Mouse (Mus musculus) hindbrain, embryonic 16.5 days (tissue): Measurements from ENCODE around the gene Ptpn13. TPM values are rescaled to one million over a fixed set of nuclear protein-coding genes. Genes with fewer than 3 reads are reported as not detected.

Source experiments
- ATAC-seq: fragments of 200-750 bp; cut with Nextera tagmentation; 2 replicates; pipeline ENCODE4 v1.8.0; 2017; ENCODE audit warnings: moderate TSS enrichment, moderate library complexity
- H3K27ac ChIP-seq: fragments of 300-500 bp; sonication (generic); 2 replicates; pipeline ENCODE4 v1.5.1; 2014; ENCODE audit warnings: low read depth, mild to moderate bottlenecking, control low read depth, low read length, moderate library complexity
- H3K27me3 ChIP-seq: fragments of 300-500 bp; sonication (generic); replicated peaks from 2 replicates; pipeline ENCODE4 v1.6.1; 2014; ENCODE audit warnings: low read length; ENCODE audit not compliant: control insufficient read depth, insufficient read depth
- H3K36me3 ChIP-seq: fragments of 300-500 bp; sonication (generic); 2 replicates; pipeline ENCODE4 v1.6.1; 2014; ENCODE audit warnings: mild to moderate bottlenecking, low read length, moderate library complexity, mixed read lengths; ENCODE audit not compliant: control insufficient read depth, insufficient read depth
- H3K4me1 ChIP-seq: fragments of 300-500 bp; sonication (generic); 2 replicates; pipeline ENCODE4 v1.6.1; 2014; ENCODE audit warnings: low read depth, low read length; ENCODE audit not compliant: control insufficient read depth, insufficient read depth
- H3K4me2 ChIP-seq: fragments of 300-500 bp; sonication (generic); 2 replicates; pipeline ENCODE4 v1.6.1; 2014; ENCODE audit warnings: mild to moderate bottlenecking, low read length, control low read depth, moderate library complexity
- H3K4me3 ChIP-seq: fragments of 300-500 bp; sonication (generic); 2 replicates; pipeline ENCODE4 v1.5.1; 2014; ENCODE audit warnings: mild to moderate bottlenecking, low read length, control low read depth, moderate library complexity
- H3K9ac ChIP-seq: fragments of 300-500 bp; sonication (generic); 2 replicates; pipeline ENCODE4 v1.6.1; 2014; ENCODE audit warnings: low read depth, mild to moderate bottlenecking, control low read depth, low read length, moderate library complexity
- H3K9me3 ChIP-seq: fragments of 300-500 bp; sonication (generic); 2 replicates; pipeline ENCODE4 v1.6.1; 2014; ENCODE audit warnings: mild to moderate bottlenecking, low read length, moderate library complexity; ENCODE audit not compliant: control insufficient read depth
- WGBS: fragments of 180-500 bp; shearing (Covaris S2); extraction: QIAGEN DNeasy Blood & Tissue Kit; methylation state at CpG from one replicate; pipeline ENCODE4 v1.1.7; 2014; 5-methylcytosine and 5-hydroxymethylcytosine counted together
- polyA plus RNA-seq: library from polyadenylated mRNA; unstranded; fragments of >200 nt; fragmentation: Nextera tagmentation; extraction: Ambion mirVana; gene quantifications from 2 replicates; pipeline ENCODE4 v1.2.1, GENCODE M21; 2015

Ptpn13 gene
- polyA plus RNA-seq, 1 experiment from 2014 or later, result 3.3 TPM

GRCm38 (mm10) chr5:103431479-103431878 is 6.5 kb downstream of the Ptpn13 start:
- no peak for ATAC-seq
- 74% methylated on average over 3 of the region's 3 CpGs for WGBS
- H3K4me3 ChIP-seq, result no peak overlapping the region

GRCm38 (mm10) chr5:103436039-103436944 is 11.3 kb downstream of the Ptpn13 start:
- Histone ChIP-seq H3K9me3 (no peaks in the 10 kb centered on the region), H3K27me3 (no peaks in the 10 kb centered on the region), H3K4me2 (peak overlapping the region; percentile 48), H3K4me1 (peaks cover 7% of the 10 kb centered on the region), H3K36me3 (no peaks in the 10 kb centered on the region), H3K9ac (0 out of 2 replicates have a peak overlapping the region, but pooled peaks have one; percentile 5), H3K27ac (no peak overlapping the region), H3K4me3 (peak overlapping the region; percentile 16)
- no peak for ATAC-seq
- 17% methylated on average over 19 of the region's 19 CpGs for WGBS

More at GRCm38 (mm10) chr5:103431479-103431878, 6.5 kb downstream of the Ptpn13 start:
- Histone ChIP-seq H3K36me3 (no peaks in the 10 kb centered on the region), H3K27me3 (peaks cover 3% of the 10 kb centered on the region; the same call in 1 of the 2 replicates), H3K27ac (no peak overlapping the region), H3K9me3 (no peaks in the 10 kb centered on the region), H3K9ac (no peak overlapping the region), H3K4me2 (no peak overlapping the region), H3K4me1 (peaks cover 7% of the 10 kb centered on the region)

DNA sequence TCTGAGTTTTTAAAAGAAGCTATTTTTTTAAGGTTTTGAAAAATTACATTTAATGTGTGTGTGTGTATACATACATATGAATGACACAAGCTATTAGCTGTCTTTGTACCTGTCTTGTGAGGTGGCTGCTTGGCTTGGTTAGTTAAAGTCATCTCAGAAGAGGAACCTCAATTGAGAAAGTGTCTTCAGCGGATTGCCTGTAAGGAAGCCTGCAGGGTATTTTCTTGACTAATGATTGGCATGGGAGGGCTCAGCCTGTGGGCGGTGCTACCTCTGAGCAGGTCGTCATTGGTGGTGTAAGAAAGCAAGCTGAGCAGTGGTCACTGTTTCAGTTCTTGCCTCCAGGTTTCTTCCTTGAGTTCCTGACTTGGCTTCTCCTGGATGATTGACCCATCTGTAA is 12.7 kb downstream of the Ptpn13 start:
- no peak overlapping the region for H3K4me3 ChIP-seq
- no peaks in the 10 kb centered on the region for H3K9me3 ChIP-seq
- H3K4me1 ChIP-seq, result peaks cover 7% of the 10 kb centered on the region
- WGBS, result 65% methylated on average over 3 of the region's 3 CpGs
- ATAC-seq, result no peak
- H3K27me3 ChIP-seq, result no peaks in the 10 kb centered on the region
- no peak overlapping the region for H3K4me2 ChIP-seq
- H3K36me3 ChIP-seq, result no peaks in the 10 kb centered on the region
- H3K27ac ChIP-seq, result no peak overlapping the region
- H3K9ac ChIP-seq, result no peak overlapping the region

- H3K4me1 ChIP-seq, result peaks cover 7% of the 10 kb centered on the region
- H3K36me3 ChIP-seq, result no peaks in the 10 kb centered on the region
- H3K9me3 ChIP-seq, result no peaks in the 10 kb centered on the region
- H3K4me2 ChIP-seq, result no peak overlapping the region
- H3K4me3 ChIP-seq, result no peak overlapping the region
- 85% methylated on average over 11 of the region's 11 CpGs for WGBS
- no peak for ATAC-seq
- H3K27me3 ChIP-seq, result no peaks in the 10 kb centered on the region
- no peak overlapping the region for H3K27ac ChIP-seq
- H3K9ac ChIP-seq, result no peak overlapping the region
These were observed 14.2 kb downstream of the Ptpn13 start for GRCm38 (mm10) chr5:103439171-103439570.

DNA sequence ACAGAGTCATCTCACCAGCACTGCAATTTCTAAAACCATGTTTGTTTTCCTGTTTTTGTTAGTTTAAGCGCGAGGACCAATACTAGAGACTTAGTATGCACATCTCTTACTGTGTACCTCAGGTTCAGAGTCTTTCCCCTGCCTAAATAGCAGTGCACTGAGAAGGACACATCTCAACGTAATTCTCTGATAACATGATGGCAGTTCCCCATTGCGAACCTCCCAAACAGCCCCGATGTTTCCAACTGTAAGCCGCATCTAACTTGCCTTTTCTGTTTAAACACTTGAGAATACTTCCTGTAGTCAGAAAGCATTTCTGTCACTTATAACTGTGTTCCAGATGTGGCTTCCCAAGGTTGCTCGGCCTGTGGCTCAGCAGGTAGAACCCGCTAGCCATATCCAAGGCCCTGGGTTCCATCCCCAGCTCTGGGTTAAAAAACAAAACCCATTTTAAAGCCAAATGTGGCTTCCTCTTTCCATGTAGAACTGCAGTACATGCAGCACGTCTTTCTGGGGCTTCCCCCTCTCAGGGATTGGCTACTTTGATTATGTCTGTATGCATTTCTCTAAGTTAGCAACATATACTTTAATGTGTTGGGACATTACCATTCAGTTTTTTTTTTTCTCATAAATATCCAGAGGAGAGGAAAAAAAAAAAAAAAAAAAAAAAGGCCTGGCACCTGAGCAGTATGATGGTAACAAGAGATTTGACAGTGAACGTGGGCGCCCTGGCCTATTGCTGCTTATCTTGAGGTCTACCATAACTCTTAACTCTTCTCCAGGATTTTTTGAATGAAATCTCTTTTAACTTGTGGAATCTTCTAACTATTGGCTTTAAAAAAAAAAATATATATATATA is 15.7 kb downstream of the Ptpn13 start:
- Histone ChIP-seq H3K36me3 (no peaks in the 10 kb centered on the region), H3K27ac (no peak overlapping the region), H3K4me3 (no peak overlapping the region), H3K4me1 (peaks cover 7% of the 10 kb centered on the region), H3K9me3 (no peaks in the 10 kb centered on the region), H3K4me2 (no peak overlapping the region), H3K27me3 (no peaks in the 10 kb centered on the region), H3K9ac (no peak overlapping the region)
- WGBS, result 92% methylated on average over 11 of the region's 11 CpGs
- ATAC-seq, result no peak

DNA sequence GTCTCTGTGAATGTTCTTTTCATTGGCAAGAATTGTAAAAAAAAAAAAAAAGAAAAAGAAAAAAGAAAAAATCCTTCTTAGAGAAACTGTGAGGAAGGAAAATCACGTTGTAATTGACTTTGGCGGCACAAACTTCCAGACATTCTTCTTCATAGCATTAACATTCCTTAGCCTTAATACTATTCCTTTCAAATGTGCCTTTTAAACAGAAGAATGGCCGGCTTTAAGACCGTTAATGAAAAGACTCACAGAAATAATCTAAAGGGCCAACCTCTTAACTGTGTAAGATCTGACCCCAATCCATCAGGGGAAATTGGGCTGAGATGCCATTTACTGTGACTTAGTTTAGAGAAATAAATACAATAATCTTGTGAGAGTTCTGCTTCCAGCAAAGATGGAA is 16.7 kb downstream of the Ptpn13 start:
- Histone ChIP-seq H3K9ac (no peak overlapping the region), H3K27ac (no peak overlapping the region)
- no peak for ATAC-seq

DNA sequence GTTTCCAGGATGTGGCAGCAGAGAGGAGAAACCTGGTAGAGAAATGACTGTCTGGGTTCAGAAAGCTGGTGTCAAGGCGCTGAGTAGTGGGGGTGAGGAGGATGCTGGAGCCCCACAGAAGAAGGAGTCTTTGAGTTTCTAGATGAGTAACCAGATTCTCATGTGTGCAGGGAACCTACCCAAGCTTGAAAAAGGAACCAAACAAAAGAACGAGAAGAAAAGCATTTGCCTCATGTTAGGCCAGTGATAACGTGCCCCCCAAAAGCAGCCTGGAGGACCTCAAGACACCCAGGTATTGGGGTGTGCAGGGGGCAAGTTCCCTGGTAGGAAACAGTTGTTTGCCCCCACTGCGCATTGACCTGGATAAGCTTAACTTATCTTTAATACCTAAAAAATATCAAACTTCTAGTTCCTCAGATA is 17.3 kb downstream of the Ptpn13 start:
- Histone ChIP-seq H3K9me3 (no peaks in the 10 kb centered on the region), H3K4me1 (no peaks in the 10 kb centered on the region), H3K4me2 (no peak overlapping the region), H3K27ac (no peak overlapping the region), H3K27me3 (no peaks in the 10 kb centered on the region), H3K9ac (no peak overlapping the region), H3K36me3 (no peaks in the 10 kb centered on the region), H3K4me3 (no peak overlapping the region)
- no peak for ATAC-seq
- 54% methylated on average over 4 of the region's 4 CpGs for WGBS

More for the DNA sequence above, 16.7 kb downstream of the Ptpn13 start:
- Histone ChIP-seq H3K9me3 (no peaks in the 10 kb centered on the region), H3K27me3 (no peaks in the 10 kb centered on the region), H3K4me3 (no peak overlapping the region), H3K4me1 (no peaks in the 10 kb centered on the region), H3K36me3 (no peaks in the 10 kb centered on the region), H3K4me2 (no peak overlapping the region)
- WGBS, result 27% methylated on average over 4 of the region's 4 CpGs

GRCm38 (mm10) chr5:103442921-103443320 is 17.9 kb downstream of the Ptpn13 start:
- no peak for ATAC-seq
- H3K4me1 ChIP-seq, result no peaks in the 10 kb centered on the region; the same call in 1 of the 2 replicates
- no peak overlapping the region for H3K9ac ChIP-seq
- no peak overlapping the region for H3K4me3 ChIP-seq
- no peaks in the 10 kb centered on the region for H3K36me3 ChIP-seq
- H3K4me2 ChIP-seq, result no peak overlapping the region
- 85% methylated on average over 7 of the region's 7 CpGs for WGBS
- H3K27ac ChIP-seq, result no peak overlapping the region
- H3K9me3 ChIP-seq, result no peaks in the 10 kb centered on the region
- no peaks in the 10 kb centered on the region for H3K27me3 ChIP-seq

DNA sequence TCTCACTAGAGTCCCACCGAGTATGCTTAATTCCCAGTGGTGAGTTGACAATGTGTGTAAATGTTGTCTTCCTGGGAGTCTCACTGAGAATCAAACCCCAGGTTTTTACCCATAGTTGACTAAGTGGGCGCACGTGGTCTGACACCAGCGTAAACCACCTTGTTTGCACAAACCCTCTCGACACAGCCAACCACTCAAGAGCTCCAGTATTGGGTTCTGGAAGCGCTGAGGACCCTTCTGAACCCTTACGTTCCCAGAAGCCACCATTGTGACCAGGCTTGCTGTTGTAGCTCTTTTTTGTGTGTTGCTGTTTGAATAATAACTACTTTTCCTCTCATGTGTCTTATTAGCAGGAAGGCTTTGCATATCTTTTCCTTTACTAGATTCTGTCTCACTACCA is 20.4 kb downstream of the Ptpn13 start:
- Histone ChIP-seq H3K27me3 (no peaks in the 10 kb centered on the region), H3K4me2 (no peak overlapping the region), H3K9me3 (no peaks in the 10 kb centered on the region), H3K27ac (no peak overlapping the region), H3K4me3 (no peak overlapping the region), H3K4me1 (peaks cover 6% of the 10 kb centered on the region), H3K36me3 (no peaks in the 10 kb centered on the region), H3K9ac (no peak overlapping the region)
- WGBS, result 96% methylated on average over 7 of the region's 7 CpGs
- no peak for ATAC-seq
